Mouse (Mus musculus) thymus, adult 2 months (tissue): Measurements from ENCODE around the gene Fchsd2.

Source experiments
- CTCF ChIP-seq: fragments of 200-500 bp; IDR thresholded peaks from 2 replicates; pipeline ENCODE4 v1.5.1; 2012; ENCODE audit warnings: mild to moderate bottlenecking, control low read depth, low read length, moderate library complexity, borderline replicate concordance; ENCODE audit not compliant: control insufficient read depth, poor library complexity, insufficient read depth; ENCODE audit errors: extremely low read depth
- POLR2A ChIP-seq: fragments of 200-500 bp; IDR thresholded peaks from 2 replicates; pipeline ENCODE4 v1.6.1; 2012; ENCODE audit warnings: mild to moderate bottlenecking, low read length, control low read depth, moderate library complexity; ENCODE audit not compliant: control insufficient read depth, poor library complexity, insufficient read depth; ENCODE audit errors: extremely low read depth

DNA sequence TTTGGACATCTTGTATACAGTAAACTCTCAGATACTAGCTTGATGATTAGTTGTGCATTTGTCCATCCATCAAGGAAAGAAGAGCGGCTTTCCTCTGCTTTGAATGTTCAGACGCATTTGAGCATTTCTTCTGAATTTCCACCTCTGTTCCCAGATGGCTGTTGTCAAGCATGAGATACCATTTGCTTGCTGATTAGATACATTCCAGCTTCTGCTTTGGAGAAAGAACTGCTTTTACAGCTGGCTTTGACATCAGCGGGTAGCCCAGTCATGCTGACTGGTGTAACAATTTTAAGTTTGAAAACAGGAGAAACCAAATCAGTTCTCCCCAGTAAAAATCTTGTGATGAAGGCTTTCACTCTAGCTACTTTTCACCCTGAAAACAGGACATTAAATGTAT, 77.8 kb downstream of the Fchsd2 start:
- no peak for TF ChIP-seq CTCF
- TF ChIP-seq POLR2A: no peak
